ENCODE assay signal across 8 mouse cellular contexts in genomic region chr3:108083904-108084407, GRCm38 (mm10). TPM values are rescaled to one million over a fixed set of nuclear protein-coding genes. Genes with fewer than 3 reads are reported as not detected.
A peak's percentile ranks its signal among the peaks of the same experiment; 100 is the strongest.
DNase-seq lines count a peak whose midpoint lies in the region; ATAC-seq lines count a peak whose summit lies in the region.

No protein-coding gene starts in this region.

- H3K4me2 ChIP-seq in limb, embryonic 12.5 days, result peak overlapping the region; percentile 99

- no peak overlapping the region for H3K9ac ChIP-seq in limb, embryonic 12.5 days (replicated peaks)

- peak overlapping the region; percentile 81 for H3K4me3 ChIP-seq in erythroblast, embryonic 14.5 days (replicated peaks)
- H3K4me3 ChIP-seq in limb, embryonic 12.5 days (replicated peaks), result peak overlapping the region; percentile 68; the same call in 1 of the 2 replicates

- H3K4me1 ChIP-seq in erythroblast, embryonic 14.5 days (ENCODE audit: control insufficient read depth), result peaks cover 79% of the 10 kb centered on the region
- peaks cover 57% of the 10 kb centered on the region for H3K4me1 ChIP-seq in limb, embryonic 12.5 days (replicated peaks)

- H3K27me3 ChIP-seq in erythroblast, embryonic 14.5 days (ENCODE audit: control insufficient read depth), result no peaks in the 10 kb centered on the region
- no peaks in the 10 kb centered on the region for H3K27me3 ChIP-seq in limb, embryonic 12.5 days

- ATAC-seq in erythroblast, adult 5-6 weeks (replicated peaks; ENCODE audit: low FRiP score, poor library complexity, severe bottlenecking), result no peak
- ATAC-seq in limb, embryonic 12.5 days (ENCODE audit: insufficient number of reproducible peaks, insufficient read depth, low FRiP score, low TSS enrichment, low read depth), result no peak
- ATAC-seq in erythroid progenitor cell, adult 5-6 weeks (replicated peaks; ENCODE audit: low FRiP score, poor library complexity, severe bottlenecking), result no peak

- no peak overlapping the region for H3K27ac ChIP-seq in limb, embryonic 12.5 days

- H3K9me3 ChIP-seq in erythroblast, embryonic 14.5 days (ENCODE audit: control insufficient read depth, low read length), result no peaks in the 10 kb centered on the region
- no peaks in the 10 kb centered on the region for H3K9me3 ChIP-seq in limb, embryonic 12.5 days

- peak; percentile 42 for DNase-seq in right cerebral cortex, postnatal 4 days
- no peak for DNase-seq in right cerebral cortex, adult 2 months (ENCODE audit: low spot score in 2 of 2)
- DNase-seq in right cerebral cortex, postnatal 10 days (ENCODE audit: low spot score in 2 of 2), result no peak
- no peak for DNase-seq in left cerebral cortex, adult 8-10 months (ENCODE audit: low spot score in 2 of 2)

- peaks cover 59% of the 10 kb centered on the region for H3K36me3 ChIP-seq in erythroblast, embryonic 14.5 days (ENCODE audit: control insufficient read depth)
- H3K36me3 ChIP-seq in limb, embryonic 12.5 days, result peaks cover 19% of the 10 kb centered on the region

- WGBS in limb, embryonic 12.5 days, result 82% methylated on average over 4 of the region's 4 CpGs

RNA-seq across cellular contexts. Expression of gene Ampd2, which starts 2.5 kb away (rescaled TPM):
- 10.5 and 12.6 TPM in 2 replicates for polyA plus RNA-seq in erythroblast, embryonic 14.5 days (2012)
- 7.1 and 8.6 TPM in 2 replicates for total RNA-seq in erythroblast, adult 5-6 weeks (2015; ENCODE audit: low replicate concordance)
- 3.1 and 14.5 TPM in 2 replicates for total RNA-seq in erythroblast, adult 5-6 weeks (2017; ENCODE audit: low replicate concordance)
- polyA plus RNA-seq in limb, embryonic 12.5 days (2016; fragmentation: Nextera tagmentation; extraction: Ambion mirVana), result 51.5 and 51.7 TPM in 2 replicates
- total RNA-seq in erythroid progenitor cell, adult 5-6 weeks (2015; ENCODE audit: low replicate concordance), result 9.2 and 10.5 TPM in 2 replicates
- 1.0 and 10.1 TPM in 2 replicates for total RNA-seq in erythroid progenitor cell, adult 5-6 weeks (2017; ENCODE audit: low replicate concordance)
- 10 to 100 TPM; 56.4 to 61.4 (median 58.1) TPM for total RNA-seq in left cerebral cortex, adult 8-10 months (2022)

RNA-seq across cellular contexts. Expression of gene Gnat2, which starts 8.6 kb away (rescaled TPM):
- 0.03 TPM in 1 of 2 replicates, not detected in the other for polyA plus RNA-seq in erythroblast, embryonic 14.5 days (2012)
- total RNA-seq in erythroblast, adult 5-6 weeks (2015; ENCODE audit: low replicate concordance), result 0.84 TPM in 1 of 2 replicates, not detected in the other
- total RNA-seq in erythroblast, adult 5-6 weeks (2017; ENCODE audit: low replicate concordance), result 0.09 and 0.56 TPM in 2 replicates
- polyA plus RNA-seq in limb, embryonic 12.5 days (2016; fragmentation: Nextera tagmentation; extraction: Ambion mirVana), result 0.55 and 0.69 TPM in 2 replicates
- total RNA-seq in erythroid progenitor cell, adult 5-6 weeks (2015; ENCODE audit: low replicate concordance), result not detected in 2 replicates
- not detected in 2 replicates for total RNA-seq in erythroid progenitor cell, adult 5-6 weeks (2017; ENCODE audit: low replicate concordance)
- total RNA-seq in left cerebral cortex, adult 8-10 months (2022), result under 1 TPM in 2 of 4 experiments, not detected in 2; 0.21 to 0.46 TPM

RNA-seq across cellular contexts. Expression of gene Gstm4, which starts 39.3 kb away (rescaled TPM):
- polyA plus RNA-seq in erythroblast, embryonic 14.5 days (2012), result 0.02 and 0.07 TPM in 2 replicates
- 4.2 and 8.4 TPM in 2 replicates for total RNA-seq in erythroblast, adult 5-6 weeks (2015; ENCODE audit: low replicate concordance)
- 0.28 and 0.51 TPM in 2 replicates for total RNA-seq in erythroblast, adult 5-6 weeks (2017; ENCODE audit: low replicate concordance)
- polyA plus RNA-seq in limb, embryonic 12.5 days (2016; fragmentation: Nextera tagmentation; extraction: Ambion mirVana), result 16.3 and 17.4 TPM in 2 replicates
- 2.5 and 4.2 TPM in 2 replicates for total RNA-seq in erythroid progenitor cell, adult 5-6 weeks (2015; ENCODE audit: low replicate concordance)
- total RNA-seq in erythroid progenitor cell, adult 5-6 weeks (2017; ENCODE audit: low replicate concordance), result 0.90 and 1.4 TPM in 2 replicates
- total RNA-seq in left cerebral cortex, adult 8-10 months (2022), result 10 to 100 TPM in 3 of 4 experiments, 1 to 10 TPM in 1; 10.0 to 12.6 (median 11.2) TPM
